Mouse (Mus musculus) layer of hippocampus, postnatal 36 days (tissue): ENCODE measurements around the gene Atp6v0a1. TPM values are rescaled to one million over a fixed set of nuclear protein-coding genes. Genes with fewer than 3 reads are reported as not detected.
A peak's percentile ranks its signal among the peaks of the same experiment; 100 is the strongest.

ENCODE experiments used
- DNase-seq, 2 experiments: peaks; one replicate each; pipeline ENCODE4 v3.0.0; 2022
- microRNA-seq, 2 experiments: library from miRNA; unstranded; fragments of <30 nt; microRNA quantifications; one replicate each; pipeline ENCODE4 v1.2.0; 2021
- total RNA-seq, 2 experiments: library from RNA; stranded (reverse); gene quantifications; 2 replicates each; pipeline ENCODE4 v1.2.3; 2021

Gene Atp6v0a1
- total RNA-seq, 2 experiments from 2014 or later: 464 to 482 TPM

DNA sequence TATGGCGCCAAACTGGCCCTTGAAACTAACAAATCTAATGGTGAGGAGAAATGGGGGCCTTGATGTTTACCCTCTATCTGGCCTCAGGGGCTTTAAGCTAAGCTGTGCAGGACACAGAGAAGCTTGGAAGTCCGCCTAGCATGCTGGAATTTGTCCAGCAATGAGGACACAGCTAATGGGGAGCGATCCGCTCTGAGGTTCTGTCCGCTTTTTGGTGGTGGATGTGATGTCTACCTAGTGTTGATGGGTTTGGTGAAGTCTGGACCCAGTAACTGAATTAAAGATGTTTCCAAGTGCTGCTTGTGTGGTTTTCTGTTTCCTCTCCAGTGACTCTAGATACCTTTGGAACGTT, 77.0 kb downstream of the Atp6v0a1 start:
- no peak for DNase-seq

DNA sequence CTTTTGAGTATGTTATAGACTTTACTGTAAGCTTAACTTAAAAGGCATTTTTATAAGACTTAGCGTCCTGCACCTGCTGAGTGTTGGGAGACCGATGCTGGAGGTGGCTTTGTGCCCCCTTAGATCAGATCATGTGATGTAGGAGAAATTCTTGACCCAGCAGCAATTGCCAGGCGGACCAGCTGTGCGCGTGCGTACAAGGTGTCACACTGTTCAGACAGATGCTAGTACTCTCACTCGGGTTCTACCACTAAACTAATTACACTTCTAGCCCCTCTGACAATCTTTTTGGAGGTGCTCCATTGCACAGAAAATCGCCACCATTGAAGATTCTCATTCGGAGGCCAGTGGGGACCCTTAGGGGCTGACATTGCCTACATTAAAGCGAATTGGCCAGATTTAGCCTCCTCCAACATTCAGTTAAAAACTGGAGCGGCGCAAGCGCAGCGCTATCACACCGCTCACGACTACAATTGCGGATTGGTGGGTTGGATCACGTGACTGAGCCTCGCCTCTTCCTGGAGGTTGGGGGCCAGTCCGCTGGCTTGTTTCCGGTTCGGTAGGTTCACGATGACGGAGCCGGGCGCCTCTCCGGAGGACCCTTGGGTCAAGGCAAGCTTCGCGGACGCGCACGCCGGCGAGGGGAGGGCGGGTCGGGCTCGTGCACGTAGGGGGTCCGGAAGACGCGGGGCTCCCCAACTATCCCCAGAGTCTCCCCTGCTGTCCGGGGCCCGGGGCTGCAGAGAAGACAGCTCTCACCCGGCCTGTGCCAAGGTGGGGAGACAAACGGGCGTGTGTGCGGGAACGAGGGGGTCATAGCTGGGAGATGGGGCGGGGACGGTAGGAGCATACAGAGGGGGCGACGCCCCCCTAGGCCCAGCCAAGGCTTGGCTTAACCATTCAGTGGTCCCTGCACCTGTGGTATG, 77.8 kb downstream of the Atp6v0a1 start, which contains the start of gene Mlx:
Mlx (plus strand) TSS at position 522 of the 926 bp plus-strand sequence.
- peak; percentile 87 to 91 for DNase-seq

DNA sequence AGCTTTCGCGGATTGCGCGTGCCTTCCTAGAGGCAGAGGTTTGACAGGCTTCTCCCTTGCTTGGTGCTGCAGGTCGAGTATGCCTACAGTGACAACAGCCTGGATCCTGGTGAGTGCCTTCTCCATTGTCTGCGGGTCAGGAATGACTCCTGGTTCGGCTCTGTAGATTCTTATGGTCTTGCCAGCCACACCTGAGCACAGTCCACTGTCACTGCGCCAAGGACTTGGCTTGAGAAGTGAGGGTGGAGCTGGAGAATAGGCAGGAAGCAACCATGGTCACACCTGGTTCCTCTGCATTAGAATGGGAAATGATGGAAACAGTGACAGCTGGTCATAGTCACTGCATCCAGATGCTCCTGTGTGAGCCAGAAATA, 78.4 kb downstream of the Atp6v0a1 start:
- no peak for DNase-seq

DNA sequence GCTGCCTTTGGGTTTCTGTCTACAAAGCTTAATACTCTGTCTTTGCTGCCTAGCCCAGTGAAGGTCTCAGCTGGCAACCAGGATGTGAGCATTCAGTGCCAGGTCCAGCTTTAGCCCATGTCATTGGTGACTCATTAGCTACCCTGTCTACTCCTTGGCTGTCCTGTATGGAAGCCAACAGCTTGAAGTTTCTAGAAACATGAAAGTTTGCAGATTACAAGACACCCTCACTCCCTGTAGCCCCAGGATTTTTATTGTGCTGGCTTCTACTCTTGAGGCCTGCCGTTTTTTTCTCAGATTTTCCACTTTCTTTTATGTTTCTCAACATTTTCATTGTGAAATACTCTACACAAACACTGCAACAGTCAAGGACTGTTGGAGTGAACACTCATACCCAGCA, 80.7 kb downstream of the Atp6v0a1 start:
- no peak for DNase-seq

- DNase-seq: no peak
Measured at GRCm38 (mm10) chr11:101094930-101095313, 85.7 kb downstream of the Atp6v0a1 start.

GRCm38 (mm10) chr11:101095314-101096024, 86.2 kb downstream of the Atp6v0a1 start, which contains the start of gene Psmc3ip:
Psmc3ip (minus strand) TSS chr11:101095436.
- peak; percentile 91 to 94 for DNase-seq

- no peak for DNase-seq
Measured at GRCm38 (mm10) chr11:101098231-101098630, 89.0 kb downstream of the Atp6v0a1 start.

DNA sequence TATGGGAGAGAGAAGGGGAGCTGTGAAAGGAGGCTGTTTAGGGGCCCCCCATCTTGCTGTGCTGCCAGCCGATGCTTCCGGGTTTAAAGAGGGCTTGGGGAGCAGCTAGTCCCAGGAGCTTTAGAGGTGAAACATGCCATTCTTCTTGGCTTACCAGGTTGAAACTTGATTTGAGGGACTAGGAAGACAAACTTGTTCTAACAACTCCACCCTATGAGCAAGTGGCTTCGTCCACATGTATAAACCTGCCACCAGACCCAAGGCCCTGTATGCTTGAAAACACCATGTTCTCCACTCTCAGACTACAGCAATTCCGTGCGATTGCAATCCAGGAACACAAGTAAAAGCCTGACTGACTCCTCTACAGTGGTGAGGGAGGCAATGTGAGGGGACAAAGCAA, 93.8 kb downstream of the Atp6v0a1 start:
- DNase-seq: no peak

- no peak for DNase-seq
Measured at GRCm38 (mm10) chr11:101109351-101109750, 100.1 kb downstream of the Atp6v0a1 start.

GRCm38 (mm10) chr11:101110708-101111107, 101.5 kb downstream of the Atp6v0a1 start:
- no peak for DNase-seq

DNA sequence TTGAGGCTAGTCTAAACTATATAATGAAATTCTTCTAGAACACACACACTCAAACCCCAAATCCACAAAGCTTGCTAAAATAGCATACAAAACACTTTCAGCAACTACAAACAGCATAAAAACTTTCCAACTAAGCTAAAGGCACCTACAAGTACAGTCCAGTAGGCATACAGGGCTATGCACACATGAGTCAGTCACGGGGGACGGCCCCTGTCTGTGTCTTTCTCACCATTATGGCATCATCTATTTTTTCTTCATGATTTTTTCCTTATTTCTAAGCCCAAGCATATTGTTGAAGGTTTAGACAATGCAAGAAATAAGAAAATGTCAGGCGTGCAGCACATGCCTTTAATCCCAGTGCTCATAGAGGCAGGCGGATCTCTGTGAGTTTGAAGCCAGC, 101.9 kb downstream of the Atp6v0a1 start:
- no peak for DNase-seq

- DNase-seq: no peak
Measured at GRCm38 (mm10) chr11:101112186-101112585, 102.9 kb downstream of the Atp6v0a1 start.

Small RNA genes within 50 kb of the gene (microRNA-seq; reads per million reads assigned to microRNA genes)
- gene Mir6928: 1.2 to 1.3 reads per million in 2 experiments

Other genes starting within 250 kb of the Atp6v0a1 start
- 1 to 10 TPM; 1.7 TPM for gene Kcnh4, start 249.5 kb upstream of the Atp6v0a1 start, total RNA-seq
- not detected for gene Hcrt, start 246.5 kb upstream of the Atp6v0a1 start, total RNA-seq
- gene Ghdc, start 238.5 kb upstream of the Atp6v0a1 start, total RNA-seq: 1 to 10 TPM; 6.2 to 9.9 TPM
- gene Stat5b, start 158.7 kb upstream of the Atp6v0a1 start, total RNA-seq: 10 to 100 TPM; 11.7 to 12.7 TPM
- 1 to 10 TPM; 1.1 to 1.5 TPM for gene Stat5a, start 150.1 kb upstream of the Atp6v0a1 start, total RNA-seq
- 10 to 100 TPM; 34.2 to 44.7 TPM for gene Stat3, start 69.9 kb upstream of the Atp6v0a1 start, total RNA-seq
- 10 to 100 TPM; 12.4 to 14.5 TPM for gene Cavin1, start 38.6 kb upstream of the Atp6v0a1 start, total RNA-seq
- gene Naglu, start 60.6 kb downstream of the Atp6v0a1 start, total RNA-seq: 1 to 10 TPM; 7.2 to 9.1 TPM
- gene Hsd17b1, start 69.0 kb downstream of the Atp6v0a1 start, total RNA-seq: 1 to 10 TPM in 1 of 2 experiments, under 1 TPM in 1; 0.67 to 1.7 TPM
- 10 to 100 TPM; 27.0 to 28.0 TPM for gene Coasy, start 73.1 kb downstream of the Atp6v0a1 start, total RNA-seq
- gene Mlx, start 77.8 kb downstream of the Atp6v0a1 start, total RNA-seq: 10 to 100 TPM; 42.1 to 53.7 TPM
- 1 to 10 TPM; 3.6 to 3.9 TPM for gene Psmc3ip, start 86.0 kb downstream of the Atp6v0a1 start, total RNA-seq
- gene Retreg3, start 110.4 kb downstream of the Atp6v0a1 start, total RNA-seq: 10 to 100 TPM; 58.7 to 61.1 TPM
- 10 to 100 TPM; 39.7 to 41.8 TPM for gene Tubg1, start 110.5 kb downstream of the Atp6v0a1 start, total RNA-seq
- gene Tubg2, start 146.5 kb downstream of the Atp6v0a1 start, total RNA-seq: 10 to 100 TPM; 39.9 to 40.7 TPM
- 100 to 1,000 TPM; 168 to 169 TPM for gene Cntnap1, start 161.1 kb downstream of the Atp6v0a1 start, total RNA-seq
- 10 to 100 TPM; 12.5 to 14.8 TPM for gene Plekhh3, start 161.9 kb downstream of the Atp6v0a1 start, total RNA-seq
- gene Ccr10, start 166.0 kb downstream of the Atp6v0a1 start, total RNA-seq: not detected
- 10 to 100 TPM; 65.9 to 77.2 TPM for gene Ezh1, start 217.0 kb downstream of the Atp6v0a1 start, total RNA-seq
- 10 to 100 TPM; 63.7 to 68.0 TPM for gene Ramp2, start 236.6 kb downstream of the Atp6v0a1 start, total RNA-seq
- 10 to 100 TPM; 63.0 to 66.0 TPM for gene Vps25, start 244.3 kb downstream of the Atp6v0a1 start, total RNA-seq